Mouse (Mus musculus): ENCODE measurements at regions not wholly inside any gene's neighbourhood (a gene's known extent, or its start where the extent isn't known, plus 50 kb on each side); places are given as distances from the start of the nearest gene placed in this dataset.

DNA sequence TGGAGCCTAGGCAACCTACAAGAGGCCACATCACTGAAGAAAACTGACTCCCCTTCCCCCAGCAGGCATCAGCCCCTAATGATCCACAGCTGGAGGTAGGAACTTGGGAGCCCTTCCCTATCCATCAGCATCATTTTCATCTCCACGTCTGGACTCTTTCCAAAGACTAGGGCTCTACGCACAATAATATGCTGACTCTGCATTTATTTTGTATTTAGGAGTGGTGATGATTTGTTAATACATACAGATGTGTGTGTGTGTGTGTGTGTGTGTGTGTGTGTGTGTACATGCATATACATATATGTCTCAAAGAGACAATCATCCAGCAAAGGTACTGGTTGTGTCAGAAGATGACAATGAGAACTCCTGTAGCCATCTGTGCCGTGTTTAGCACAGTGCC, 251.2 kb downstream of the Xpnpep1 start:
- Histone ChIP-seq H3K27me3 (ENCODE audit: control insufficient read depth, insufficient read depth, low read length) (no peaks in the 10 kb centered on the region), H3K4me1 (ENCODE audit: control insufficient read depth, insufficient read depth, low read length) (no peaks in the 10 kb centered on the region), H3K27ac (no peak overlapping the region), H3K9ac (ENCODE audit: low read depth, low read length) (no peak overlapping the region), H3K4me3 (no peak overlapping the region), H3K79me2 (replicated peaks; ENCODE audit: control insufficient read depth, insufficient read depth, low read length) (no peaks in the 10 kb centered on the region), H3K36me3 (ENCODE audit: control insufficient read depth, insufficient read depth, low read length) (no peaks in the 10 kb centered on the region)
- WGBS = 86% methylated on average over 3 of the region's 3 CpGs
- intact Hi-C loops (cut with DNase I) = no loop called here
- no peak for DNase-seq
- no peak for TF ChIP-seq CTCF (IDR thresholded peaks at IDR 0.05)
- no peak for TF ChIP-seq POLR2A (IDR thresholded peaks at IDR 0.05; ENCODE audit: insufficient read depth, low read depth, low read length)
- no peak for TF ChIP-seq EP300 (IDR thresholded peaks at IDR 0.05; ENCODE audit: insufficient read depth, low read depth, low read length)

DNA sequence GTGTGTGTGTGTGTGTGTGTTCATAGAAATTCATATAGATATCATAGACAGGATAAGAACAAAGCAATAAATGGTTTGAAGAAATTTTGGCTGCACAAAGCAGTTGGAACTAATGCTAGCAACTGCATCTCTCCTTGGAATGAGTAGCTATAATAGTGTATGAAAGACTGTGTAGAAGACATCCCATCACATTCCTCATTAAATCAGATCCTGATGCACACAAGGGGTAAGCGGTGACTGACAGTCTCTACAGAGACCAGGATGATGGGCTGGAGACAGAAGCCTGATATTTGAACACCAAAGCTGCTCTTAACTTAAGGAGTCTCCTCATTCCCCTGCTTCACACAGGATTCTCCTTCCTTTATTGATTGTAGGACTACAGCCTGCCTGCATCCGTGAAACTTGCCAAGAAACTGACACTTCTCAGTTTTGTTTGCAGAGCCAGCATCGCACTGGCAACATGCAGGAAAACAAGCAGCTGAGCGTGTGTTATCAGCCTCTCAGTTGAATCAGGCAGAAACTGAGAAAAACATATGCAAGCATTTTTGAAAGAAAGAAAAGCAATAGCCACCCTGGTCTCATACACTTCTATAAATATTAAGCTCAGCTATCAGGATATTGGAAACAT, 271.1 kb downstream of the Xpnpep1 start:
- no peak overlapping the region for H3K4me3 ChIP-seq
- no peak overlapping the region for H3K27ac ChIP-seq
- 56% methylated on average over 4 of the region's 4 CpGs for WGBS
- no peak for TF ChIP-seq POLR2A (IDR thresholded peaks at IDR 0.05; ENCODE audit: insufficient read depth, low read depth, low read length)
- no peaks in the 10 kb centered on the region for H3K79me2 ChIP-seq (replicated peaks; ENCODE audit: control insufficient read depth, insufficient read depth, low read length)
- intact Hi-C loops (cut with DNase I) = no loop called here
- no peaks in the 10 kb centered on the region for H3K4me1 ChIP-seq (ENCODE audit: control insufficient read depth, insufficient read depth, low read length)
- no peak for DNase-seq
- no peaks in the 10 kb centered on the region for H3K27me3 ChIP-seq (ENCODE audit: control insufficient read depth, insufficient read depth, low read length)
- no peaks in the 10 kb centered on the region for H3K36me3 ChIP-seq (ENCODE audit: control insufficient read depth, insufficient read depth, low read length)
- H3K9ac ChIP-seq (ENCODE audit: low read depth, low read length) = no peak overlapping the region

DNA sequence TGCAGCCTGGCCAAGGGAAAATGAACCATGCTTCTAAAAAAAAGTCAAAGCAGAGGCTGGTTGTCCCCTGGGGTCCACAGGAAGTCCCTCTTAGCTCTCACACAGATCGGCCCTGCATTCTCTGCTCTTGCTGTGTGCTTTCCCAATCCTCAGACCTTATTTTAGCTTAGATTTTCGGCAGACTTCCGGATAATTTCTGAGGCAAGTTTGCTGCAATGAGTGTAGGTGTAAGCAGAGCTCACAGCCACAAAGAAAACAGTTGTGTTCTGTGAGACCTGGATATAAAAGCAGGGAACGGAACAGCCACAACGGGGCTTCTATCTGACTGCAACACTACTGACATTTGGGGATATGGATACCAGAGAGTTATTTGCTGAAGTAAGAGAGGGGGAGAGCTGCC, 271.9 kb downstream of the Xpnpep1 start:
- Histone ChIP-seq H3K4me1 (ENCODE audit: control insufficient read depth, insufficient read depth, low read length) (no peaks in the 10 kb centered on the region), H3K4me3 (no peak overlapping the region), H3K9ac (ENCODE audit: low read depth, low read length) (no peak overlapping the region), H3K27me3 (ENCODE audit: control insufficient read depth, insufficient read depth, low read length) (no peaks in the 10 kb centered on the region), H3K36me3 (ENCODE audit: control insufficient read depth, insufficient read depth, low read length) (no peaks in the 10 kb centered on the region), H3K27ac (no peak overlapping the region), H3K79me2 (replicated peaks; ENCODE audit: control insufficient read depth, insufficient read depth, low read length) (no peaks in the 10 kb centered on the region)
- TF ChIP-seq EP300 (IDR thresholded peaks at IDR 0.05; ENCODE audit: insufficient read depth, low read depth, low read length) (no peak), CTCF (IDR thresholded peaks at IDR 0.05) (no peak), POLR2A (IDR thresholded peaks at IDR 0.05; ENCODE audit: insufficient read depth, low read depth, low read length) (no peak)
- DNase-seq = no peak
- intact Hi-C loops (cut with DNase I) = no loop called here
- 58% methylated on average over 5 of the region's 5 CpGs for WGBS

DNA sequence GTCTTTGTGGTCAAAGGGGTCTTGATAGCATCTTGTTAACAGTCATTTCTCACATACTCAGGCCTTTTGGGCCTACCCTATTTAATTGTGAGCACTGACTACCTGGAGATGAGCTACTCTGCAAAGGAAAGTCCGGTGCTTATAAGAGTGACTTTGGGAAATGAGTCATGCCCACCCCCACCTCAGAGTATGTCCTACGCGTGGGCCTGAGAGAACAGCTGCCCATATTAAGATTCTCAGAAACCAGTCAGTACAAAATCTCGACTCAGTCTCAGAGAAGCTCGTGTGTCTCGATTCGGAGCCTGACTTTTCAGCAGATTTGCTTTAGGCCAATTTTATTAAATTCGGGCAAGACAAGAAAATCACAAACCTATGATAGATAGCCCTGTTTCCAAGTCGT, 301.1 kb downstream of the Xpnpep1 start:
- Histone ChIP-seq H3K27me3 (ENCODE audit: control insufficient read depth, insufficient read depth, low read length) (no peaks in the 10 kb centered on the region), H3K79me2 (replicated peaks; ENCODE audit: control insufficient read depth, insufficient read depth, low read length) (no peaks in the 10 kb centered on the region), H3K4me3 (no peak overlapping the region), H3K4me1 (ENCODE audit: control insufficient read depth, insufficient read depth, low read length) (no peaks in the 10 kb centered on the region), H3K27ac (no peak overlapping the region), H3K9ac (ENCODE audit: low read depth, low read length) (no peak overlapping the region), H3K36me3 (ENCODE audit: control insufficient read depth, insufficient read depth, low read length) (no peaks in the 10 kb centered on the region)
- intact Hi-C loops (cut with DNase I) = no loop called here
- WGBS = 80% methylated on average over 9 of the region's 9 CpGs
- DNase-seq = no peak
- TF ChIP-seq EP300 (IDR thresholded peaks at IDR 0.05; ENCODE audit: insufficient read depth, low read depth, low read length) = no peak
- no peak for TF ChIP-seq POLR2A (IDR thresholded peaks at IDR 0.05; ENCODE audit: insufficient read depth, low read depth, low read length)
- TF ChIP-seq CTCF (IDR thresholded peaks at IDR 0.05) = no peak

DNA sequence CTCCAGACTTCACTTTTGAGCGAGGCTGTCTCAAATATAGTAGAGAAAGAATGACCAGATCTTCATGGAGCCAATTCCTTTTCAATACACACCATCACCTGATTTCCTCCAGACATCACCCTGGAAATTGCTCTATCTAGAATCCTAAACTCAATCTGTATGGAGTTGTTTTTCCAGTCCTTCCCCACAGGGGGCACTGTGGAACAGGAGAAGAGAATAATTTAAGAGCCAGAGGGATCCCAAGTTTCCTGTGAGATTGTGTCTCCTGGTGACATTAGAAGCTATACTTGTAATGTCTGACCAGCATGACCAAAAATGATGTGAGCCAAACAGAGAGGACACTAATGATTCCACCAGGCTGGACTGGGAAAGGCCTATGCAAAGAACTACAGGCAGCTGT, 318.2 kb downstream of the Xpnpep1 start:
- H3K79me2 ChIP-seq (replicated peaks; ENCODE audit: control insufficient read depth, insufficient read depth, low read length) = no peaks in the 10 kb centered on the region
- H3K9ac ChIP-seq (ENCODE audit: low read depth, low read length) = no peak overlapping the region
- intact Hi-C loops (cut with DNase I) = no loop called here
- H3K4me1 ChIP-seq (ENCODE audit: control insufficient read depth, insufficient read depth, low read length) = no peaks in the 10 kb centered on the region
- H3K4me3 ChIP-seq = no peak overlapping the region
- no peak overlapping the region for H3K27ac ChIP-seq
- WGBS = 6% methylated on average over 1 of the region's 1 CpGs
- no peaks in the 10 kb centered on the region for H3K36me3 ChIP-seq (ENCODE audit: control insufficient read depth, insufficient read depth, low read length)
- H3K27me3 ChIP-seq (ENCODE audit: control insufficient read depth, insufficient read depth, low read length) = no peaks in the 10 kb centered on the region
- no peak for DNase-seq
- TF ChIP-seq POLR2A (IDR thresholded peaks at IDR 0.05; ENCODE audit: insufficient read depth, low read depth, low read length) (no peak), CTCF (IDR thresholded peaks at IDR 0.05) (peak; percentile 18; the same call in 1 of the 2 replicates)

DNA sequence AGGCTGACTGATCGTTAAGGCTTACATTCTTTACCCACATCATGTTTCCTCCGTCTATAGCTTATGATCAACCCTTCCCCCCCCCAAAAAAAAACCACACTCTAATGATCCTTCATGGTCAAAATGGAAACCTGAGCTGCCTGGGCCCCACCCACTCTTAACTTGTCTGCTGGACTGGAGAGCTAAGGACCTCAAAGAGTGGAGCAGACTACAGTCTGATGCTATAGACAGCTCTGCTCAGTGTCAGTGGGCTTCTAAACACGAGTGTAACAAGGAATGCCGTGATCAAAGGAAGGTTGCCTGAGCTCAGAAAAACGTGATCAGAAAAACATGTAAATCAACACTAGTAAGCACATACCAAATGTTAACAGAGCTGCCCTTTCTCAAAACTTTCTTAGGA, 324.7 kb downstream of the Xpnpep1 start:
- Histone ChIP-seq H3K79me2 (replicated peaks; ENCODE audit: control insufficient read depth, insufficient read depth, low read length) (no peaks in the 10 kb centered on the region), H3K27me3 (ENCODE audit: control insufficient read depth, insufficient read depth, low read length) (no peaks in the 10 kb centered on the region), H3K36me3 (ENCODE audit: control insufficient read depth, insufficient read depth, low read length) (no peaks in the 10 kb centered on the region), H3K4me1 (ENCODE audit: control insufficient read depth, insufficient read depth, low read length) (no peaks in the 10 kb centered on the region), H3K4me3 (no peak overlapping the region), H3K27ac (no peak overlapping the region), H3K9ac (ENCODE audit: low read depth, low read length) (no peak overlapping the region)
- intact Hi-C loops (cut with DNase I) = no loop called here
- DNase-seq = no peak
- no peak for TF ChIP-seq CTCF (IDR thresholded peaks at IDR 0.05)
- 53% methylated on average over 5 of the region's 5 CpGs for WGBS
